Mouse (Mus musculus) MEL (cell line): ENCODE measurements at regions not wholly inside any gene's neighbourhood (a gene's known extent, or its start where the extent isn't known, plus 50 kb on each side); places are given as distances from the start of the nearest gene placed in this dataset.

Experiments
- DNase-seq: peaks from one replicate; pipeline ENCODE4 v3.0.0; 2011; ENCODE audit warnings: low read depth, low spot score
- H3K27ac ChIP-seq: 2 replicates; pipeline ENCODE4 v1.5.1; 2012; ENCODE audit warnings: low read depth, mild to moderate bottlenecking, control low read depth, low read length, moderate library complexity; ENCODE audit not compliant: control insufficient read depth
- H3K27me3 ChIP-seq, 2 experiments: fragments of 150-350 bp in 1 of 2; sonication (generic) in 1 of 2; 2 replicates each; pipeline ENCODE4 v1.6.1; 2012; ENCODE audit warnings: low read length in 2 of 2, mild to moderate bottlenecking in 2 of 2, improper control_type of control experiment in 1 of 2, moderate library complexity in 1 of 2; ENCODE audit not compliant: insufficient read depth in 2 of 2, control insufficient read depth in 1 of 2
- H3K36me3 ChIP-seq, 2 experiments: 2 replicates each; pipeline ENCODE4 v1.6.1; 2012 to 2014; ENCODE audit warnings: low read length in 2 of 2, improper control_type of control experiment in 1 of 2, inconsistent platforms in 1 of 2, mild to moderate bottlenecking in 1 of 2; ENCODE audit not compliant: insufficient read depth in 2 of 2, control insufficient read depth in 1 of 2
- H3K4me1 ChIP-seq, 2 experiments: fragments of 150-350 bp in 1 of 2; sonication (generic) in 1 of 2; 2 replicates each; pipeline ENCODE4 v1.6.1; 2012; ENCODE audit warnings: low read length in 2 of 2, improper control_type of control experiment in 1 of 2, mild to moderate bottlenecking in 1 of 2; ENCODE audit not compliant: insufficient read depth in 2 of 2, control insufficient read depth in 1 of 2
- H3K4me3 ChIP-seq, 2 experiments: fragments of 150-350 bp in 1 of 2; sonication (generic) in 1 of 2; 2 replicates each; pipeline ENCODE4 v1.5.1; 2012; ENCODE audit warnings: low read depth in 2 of 2, low read length in 2 of 2, mild to moderate bottlenecking in 2 of 2, moderate library complexity in 2 of 2, control low read depth in 1 of 2, improper control_type of control experiment in 1 of 2; ENCODE audit not compliant: control insufficient read depth in 1 of 2, insufficient read depth in 1 of 2
- H3K79me2 ChIP-seq: 2 replicates; pipeline ENCODE4 v1.6.1; 2012; ENCODE audit warnings: mild to moderate bottlenecking, low read length, moderate library complexity; ENCODE audit not compliant: control insufficient read depth, poor library complexity, insufficient read depth
- H3K9ac ChIP-seq: 2 replicates; pipeline ENCODE4 v1.6.1; 2012; ENCODE audit warnings: low read depth, mild to moderate bottlenecking, control low read depth, low read length, moderate library complexity; ENCODE audit not compliant: control insufficient read depth, poor library complexity, severe bottlenecking
- H3K9me3 ChIP-seq: fragments of 150-350 bp; sonication (generic); replicated peaks from 2 replicates; pipeline ENCODE4 v1.6.1; 2012; ENCODE audit warnings: mild to moderate bottlenecking, low read length, improper control_type of control experiment, moderate library complexity; ENCODE audit not compliant: insufficient read depth
- BHLHE40 ChIP-seq: IDR thresholded peaks from 2 replicates; pipeline ENCODE4 v1.6.1; 2012; ENCODE audit warnings: low read depth, mild to moderate bottlenecking, inconsistent platforms, low read length, improper control_type of control experiment, borderline replicate concordance
- CHD2 ChIP-seq: IDR thresholded peaks from 2 replicates; pipeline ENCODE4 v1.6.1; 2011; ENCODE audit warnings: low read length, improper control_type of control experiment
- CTCF ChIP-seq, 3 experiments: IDR thresholded peaks in 2 of 3; conservative IDR thresholded peaks in 1 of 3; 2 replicates each; pipeline ENCODE4 v1.5.1; 2011 to 2012; ENCODE audit warnings: low read length in 3 of 3, low read depth in 2 of 3, mild to moderate bottlenecking in 2 of 3, improper control_type of control experiment in 1 of 3, inconsistent platforms in 1 of 3, mixed read lengths in 1 of 3, moderate library complexity in 1 of 3; ENCODE audit not compliant: control insufficient read depth in 1 of 3, insufficient read depth in 1 of 3, poor library complexity in 1 of 3, severe bottlenecking in 1 of 3
- E2F4 ChIP-seq: IDR thresholded peaks from 2 replicates; pipeline ENCODE4 v1.6.1; 2011; ENCODE audit warnings: low read depth, low read length, improper control_type of control experiment, borderline replicate concordance
- ELF1 ChIP-seq: IDR thresholded peaks from 2 replicates; pipeline ENCODE4 v1.6.1; 2014; ENCODE audit warnings: low read depth, mild to moderate bottlenecking, inconsistent platforms, low read length, improper control_type of control experiment, moderate library complexity
- HCFC1 ChIP-seq: IDR thresholded peaks from 2 replicates; pipeline ENCODE4 v1.6.1; 2012; ENCODE audit warnings: low read depth, mild to moderate bottlenecking, inconsistent platforms, low read length, improper control_type of control experiment, moderate library complexity
- KAT2A ChIP-seq: conservative IDR thresholded peaks from 2 replicates; pipeline ENCODE4 v1.6.1; 2012; ENCODE audit warnings: low read depth, low read length, improper control_type of control experiment, inconsistent platforms
- MAFK ChIP-seq: IDR thresholded peaks from 2 replicates; pipeline ENCODE4 v1.6.1; 2011; ENCODE audit warnings: low read depth, mild to moderate bottlenecking, low read length, improper control_type of control experiment, borderline replicate concordance
- NRF1 ChIP-seq: IDR thresholded peaks from 2 replicates; pipeline ENCODE4 v1.6.1; 2014; ENCODE audit warnings: low read depth, mild to moderate bottlenecking, inconsistent platforms, low read length, improper control_type of control experiment, moderate library complexity; ENCODE audit not compliant: poor library complexity, insufficient read depth, severe bottlenecking
- POLR2AphosphoS2 ChIP-seq: IDR thresholded peaks from 2 replicates; pipeline ENCODE4 v1.6.1; 2011; ENCODE audit warnings: low read length, improper control_type of control experiment
- POLR2AphosphoS5 ChIP-seq: IDR thresholded peaks from 2 replicates; pipeline ENCODE4 v1.6.1; 2012; ENCODE audit warnings: low read depth, borderline replicate concordance, mild to moderate bottlenecking, inconsistent platforms, low read length, moderate library complexity, mixed read lengths
- RAD21 ChIP-seq: IDR thresholded peaks from 2 replicates; pipeline ENCODE4 v1.6.1; 2011; ENCODE audit warnings: mild to moderate bottlenecking, low read depth, low read length, improper control_type of control experiment
- SMC3 ChIP-seq: IDR thresholded peaks from 2 replicates; pipeline ENCODE4 v1.6.1; 2011; ENCODE audit warnings: low read depth, low read length, improper control_type of control experiment
- TBP ChIP-seq: IDR thresholded peaks from 2 replicates; pipeline ENCODE4 v1.8.0; 2011; ENCODE audit warnings: low read depth, low read length, improper control_type of control experiment
- USF2 ChIP-seq, 2 experiments: IDR thresholded peaks; 2 replicates each; pipeline ENCODE4 v1.6.1; 2011 to 2012; ENCODE audit warnings: improper control_type of control experiment in 2 of 2, low read length in 2 of 2, borderline replicate concordance in 1 of 2, inconsistent platforms in 1 of 2, low read depth in 1 of 2, mild to moderate bottlenecking in 1 of 2; ENCODE audit not compliant: insufficient read depth in 1 of 2
- ZMIZ1 ChIP-seq: IDR thresholded peaks from 2 replicates; pipeline ENCODE4 v1.6.1; 2012; ENCODE audit warnings: low read depth, mild to moderate bottlenecking, inconsistent platforms, low read length, improper control_type of control experiment, moderate library complexity

DNA sequence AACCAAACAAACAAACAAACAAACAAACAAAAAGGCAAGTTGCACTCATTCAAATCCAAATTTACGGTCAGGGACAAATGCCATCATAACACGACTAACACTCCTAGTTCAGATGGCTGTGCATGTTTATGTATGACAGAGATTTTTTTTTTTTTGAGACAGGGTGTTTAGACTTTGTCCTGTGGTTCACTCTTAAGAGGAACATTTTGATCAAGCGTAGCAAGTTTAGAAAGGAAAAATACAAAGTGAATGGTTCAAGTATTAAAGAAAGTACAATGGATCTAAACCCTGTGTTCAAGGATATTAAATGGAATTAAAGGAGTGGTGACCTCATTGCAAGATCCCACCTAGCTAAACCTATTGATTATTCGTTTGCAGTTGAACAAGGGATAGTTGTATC, 60.2 kb upstream of the Slc6a6 start:
- H3K9ac ChIP-seq: no peak overlapping the region
- TF ChIP-seq NRF1 (no peak), USF2 (IDR thresholded peaks at IDR 0.05; ENCODE audit: borderline replicate concordance in 1 of 2, insufficient read depth in 1 of 2, low read depth in 1 of 2, low read length in 2 of 2) (no peak)
- H3K27ac ChIP-seq: no peak overlapping the region
- no peak overlapping the region for H3K4me3 ChIP-seq
- peaks cover 0 to 9% of the 10 kb centered on the region in 2 experiments; a peak in 2 of 4 replicates for H3K36me3 ChIP-seq
- no peaks in the 10 kb centered on the region for H3K27me3 ChIP-seq
- H3K9me3 ChIP-seq: no peaks in the 10 kb centered on the region
- peaks cover 4 to 15% of the 10 kb centered on the region in 2 experiments; a peak in 3 of 4 replicates for H3K4me1 ChIP-seq
- H3K79me2 ChIP-seq: no peaks in the 10 kb centered on the region
- DNase-seq: no peak

DNA sequence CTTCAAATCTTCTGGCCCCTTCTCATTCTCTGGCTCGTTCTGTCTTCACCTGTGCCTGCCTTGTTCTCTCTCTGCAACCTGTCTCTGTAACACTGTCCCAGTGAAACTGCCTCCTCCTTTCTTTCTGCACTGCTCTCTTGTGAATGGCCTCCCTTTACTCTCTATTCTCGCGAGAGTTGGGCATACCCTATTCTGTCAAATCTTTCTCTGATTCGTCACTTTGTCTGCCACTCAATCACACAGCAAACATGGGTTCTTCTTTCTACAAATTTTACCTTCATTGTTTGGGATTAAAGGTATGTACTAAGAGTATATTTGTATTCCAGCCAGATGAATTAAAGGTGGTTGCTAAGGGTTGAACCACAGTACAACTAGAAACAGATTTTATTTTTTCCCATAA, 54.6 kb upstream of the Slc6a6 start:
- TF ChIP-seq RAD21 (no peak), SMC3 (no peak), ELF1 (no peak), E2F4 (no peak), MAFK (no peak), CHD2 (no peak), TBP (no peak), KAT2A (no peak), ZMIZ1 (no peak), HCFC1 (no peak), POLR2AphosphoS5 (no peak), POLR2AphosphoS2 (no peak), BHLHE40 (no peak), CTCF (IDR thresholded peaks at IDR 0.05 in 2 of 3, conservative IDR thresholded peaks at IDR 0.05 in 1 of 3; ENCODE audit: control insufficient read depth in 1 of 3, insufficient read depth in 1 of 3, low read depth in 2 of 3, low read length in 3 of 3, poor library complexity in 1 of 3, severe bottlenecking in 1 of 3) (no peak)
- H3K9ac ChIP-seq: no peak overlapping the region
- no peaks in the 10 kb centered on the region for H3K9me3 ChIP-seq
- H3K36me3 ChIP-seq: peaks cover 0 to 6% of the 10 kb centered on the region in 2 experiments; a peak in 1 of 4 replicates
- H3K4me3 ChIP-seq: no peak overlapping the region
- DNase-seq: no peak
- no peaks in the 10 kb centered on the region for H3K27me3 ChIP-seq
- H3K4me1 ChIP-seq: peaks cover 2 to 5% of the 10 kb centered on the region in 2 experiments; a peak in 3 of 4 replicates
- H3K27ac ChIP-seq: no peak overlapping the region
- H3K79me2 ChIP-seq: no peaks in the 10 kb centered on the region
